Mouse (Mus musculus): ENCODE results near the gene Lce1m. TPM values are rescaled to one million over a fixed set of nuclear protein-coding genes. Genes with fewer than 3 reads are reported as not detected.
"Not testable (repeated sequence)": the region's sequence is repeated elsewhere in the genome, so short reads cannot be mapped to it uniquely, and the experiment has no call there.

The Lce1m gene
- total RNA-seq (2021), result not detected in 2 replicates
- long read RNA-seq, result 0 reads

DNA sequence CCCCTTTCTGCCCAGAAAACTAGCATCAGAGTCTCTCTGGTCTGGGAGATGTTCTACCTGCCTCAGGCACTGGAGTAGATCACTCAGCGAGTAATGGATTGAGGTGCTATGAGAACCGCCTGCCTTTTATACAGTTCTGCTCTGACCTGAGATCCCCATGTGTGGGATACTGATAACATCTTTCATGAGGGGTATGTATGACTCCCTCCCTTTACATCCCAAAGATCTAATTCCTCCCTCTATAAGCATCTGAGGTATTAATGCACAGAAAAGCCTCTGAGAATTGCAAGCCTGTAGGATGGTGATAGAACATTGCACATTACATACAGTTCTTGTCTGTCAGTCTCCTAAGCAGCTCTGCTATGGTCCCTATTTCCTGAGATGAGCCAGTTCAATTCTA, at the start of gene Lce1m:
Gene Lce1m (minus strand): TSS at position 101 of the 400 bp plus-strand sequence.
- DNase-seq, result no peak

DNA sequence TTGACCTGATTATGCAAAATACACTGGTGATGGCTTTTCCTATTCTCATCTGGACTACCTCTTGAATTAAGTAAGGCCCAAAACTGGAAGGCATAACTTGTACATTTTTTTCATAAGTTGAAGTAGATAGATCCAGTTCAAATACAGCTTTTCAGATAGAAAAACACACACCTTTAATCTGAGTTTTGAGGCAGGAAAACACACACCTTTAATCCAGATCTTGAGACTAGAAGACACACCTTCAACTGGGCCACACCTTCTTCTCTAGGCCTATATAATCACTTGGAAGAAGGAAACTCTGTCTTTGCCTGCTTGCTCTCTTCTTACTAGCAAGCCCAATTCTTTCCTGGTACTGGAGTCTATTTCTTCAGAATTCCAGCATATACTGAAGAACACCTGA, 49.7 kb upstream of the Lce1m start, which contains the start of gene Gm4858:
Gene Gm4858 (plus strand): TSS at position 301 of the 400 bp plus-strand sequence.
- not testable (repeated sequence) for DNase-seq

GRCm38 (mm10) chr3:93052826-93053474, 34.1 kb upstream of the Lce1m start:
- DNase-seq, result peak; percentile 15

DNA sequence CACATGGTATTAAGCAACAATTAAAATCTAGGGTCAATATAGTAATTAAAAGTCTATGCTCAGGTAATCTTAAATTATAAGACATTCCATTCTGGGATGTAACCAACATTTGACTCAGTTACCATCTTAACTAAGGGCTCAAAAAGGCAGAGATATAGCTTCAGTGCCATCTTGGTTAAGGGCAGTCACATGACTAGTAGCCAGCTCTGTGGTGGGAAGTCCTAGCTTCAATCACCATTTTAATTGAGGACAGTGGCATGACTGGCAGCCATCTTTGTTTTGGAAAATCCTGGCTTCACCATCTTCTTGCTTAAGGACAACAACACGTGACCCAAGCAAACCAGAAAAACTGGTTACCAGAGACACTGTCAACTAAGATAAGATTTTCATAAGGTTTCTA, 31.3 kb upstream of the Lce1m start:
- DNase-seq, result no peak

- DNase-seq, result no peak
These were observed 12.6 kb upstream of the Lce1m start for GRCm38 (mm10) chr3:93031450-93031849.

GRCm38 (mm10) chr3:93025486-93025885, 6.6 kb upstream of the Lce1m start:
- DNase-seq, result no peak

DNA sequence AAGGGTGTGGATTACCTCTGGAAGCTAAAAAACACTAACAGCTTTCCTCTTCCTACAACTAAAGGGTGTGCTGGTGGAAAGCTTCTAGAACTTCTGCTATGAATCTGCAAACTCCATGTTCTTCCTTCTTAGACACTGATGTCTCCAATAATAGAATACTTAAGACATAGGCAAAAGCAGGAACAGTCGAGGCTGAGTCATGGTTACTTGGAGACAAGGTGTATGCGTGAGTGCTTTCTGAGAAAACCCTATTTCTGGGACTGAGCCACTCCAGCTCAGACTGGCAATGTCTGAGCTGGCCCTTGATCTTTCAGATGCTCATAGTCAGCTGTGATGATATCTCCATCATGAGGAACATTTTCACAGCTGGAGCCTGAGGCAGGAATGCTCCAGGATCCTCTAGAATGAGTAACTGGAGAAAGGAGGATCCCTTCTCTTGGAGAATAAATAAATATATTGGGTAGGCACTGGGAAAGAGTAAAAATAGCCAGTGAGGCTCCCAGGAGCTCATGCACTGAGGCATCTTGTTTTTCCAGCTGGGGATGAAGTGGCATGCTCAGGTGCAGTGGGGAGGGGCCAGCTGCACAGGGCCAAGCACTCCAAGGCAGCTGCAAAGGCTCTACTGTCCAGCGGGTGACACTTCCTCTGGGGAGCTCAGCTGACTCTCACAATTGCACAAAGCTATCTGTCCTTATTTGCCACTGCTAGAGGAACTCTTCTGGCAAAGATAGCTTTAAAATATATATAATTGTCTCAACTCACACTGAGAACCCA, 4.7 kb upstream of the Lce1m start:
- no peak for DNase-seq

DNA sequence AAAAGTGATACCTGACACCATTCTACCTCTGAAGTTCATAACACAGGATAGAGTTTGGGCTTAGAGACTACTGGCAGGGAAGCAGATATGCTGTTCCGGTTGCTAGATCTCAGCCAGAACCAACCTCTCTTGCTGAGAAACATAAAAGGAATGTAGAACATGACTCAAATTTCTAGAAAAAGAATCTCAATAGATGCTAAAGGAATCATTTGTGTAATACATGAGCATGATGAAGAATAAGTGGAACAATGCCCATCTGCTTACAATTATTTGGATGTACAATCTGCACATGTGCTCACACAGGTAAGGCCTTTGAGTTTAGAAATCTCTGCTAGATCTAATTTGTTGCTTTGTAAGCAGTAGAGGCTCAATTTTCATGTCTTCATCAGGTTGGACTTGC, 2.3 kb upstream of the Lce1m start:
- DNase-seq, result no peak

GRCm38 (mm10) chr3:93015460-93016104, 3.3 kb downstream of the Lce1m start, which contains the start of gene Crct1:
Gene Crct1 (minus strand): TSS chr3:93015687.
- no peak for DNase-seq

DNA sequence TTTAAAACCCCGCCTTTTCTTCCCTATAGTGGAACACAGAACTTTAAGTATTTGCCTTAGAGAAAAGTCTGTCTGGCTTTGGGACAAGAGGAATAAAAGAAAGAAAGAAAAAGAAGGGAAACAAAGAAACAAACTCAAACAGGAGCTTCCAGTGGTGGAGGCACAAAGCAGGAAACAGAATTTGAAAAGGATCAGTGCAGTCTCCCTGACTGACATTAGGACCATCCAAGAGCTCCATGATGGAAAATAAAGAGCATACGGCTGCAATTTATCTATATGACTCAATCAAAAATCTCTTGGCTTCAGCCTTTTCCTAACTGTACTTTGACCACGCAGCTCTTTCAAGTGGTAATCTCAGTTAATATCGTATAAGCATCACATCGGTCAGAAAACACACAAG, 4.0 kb downstream of the Lce1m start:
- DNase-seq, result no peak

- peak; percentile 19 for DNase-seq
These were observed 4.5 kb downstream of the Lce1m start for GRCm38 (mm10) chr3:93014378-93014801.

- DNase-seq, result no peak
These were observed 16.0 kb downstream of the Lce1m start for GRCm38 (mm10) chr3:93002843-93003242.

DNA sequence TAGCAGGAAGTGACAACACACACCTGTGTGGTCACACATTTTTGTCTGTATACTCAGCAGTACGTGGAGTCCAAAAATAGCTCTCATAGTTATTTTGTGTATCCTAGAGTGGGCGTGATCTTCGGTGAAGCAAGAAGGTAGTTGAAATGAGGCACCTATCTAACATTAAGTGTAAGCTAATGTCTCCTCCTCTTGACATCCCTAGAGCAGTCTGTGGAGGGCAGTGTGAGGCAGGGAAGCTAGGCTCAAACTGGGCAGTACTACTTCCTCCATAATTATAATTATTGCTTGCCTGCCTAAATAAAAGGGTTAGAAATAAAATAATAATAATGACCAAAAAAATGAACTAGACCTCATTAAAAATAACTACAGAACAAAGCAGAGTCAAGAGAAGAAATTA, 18.2 kb downstream of the Lce1m start:
- DNase-seq, result no peak

DNA sequence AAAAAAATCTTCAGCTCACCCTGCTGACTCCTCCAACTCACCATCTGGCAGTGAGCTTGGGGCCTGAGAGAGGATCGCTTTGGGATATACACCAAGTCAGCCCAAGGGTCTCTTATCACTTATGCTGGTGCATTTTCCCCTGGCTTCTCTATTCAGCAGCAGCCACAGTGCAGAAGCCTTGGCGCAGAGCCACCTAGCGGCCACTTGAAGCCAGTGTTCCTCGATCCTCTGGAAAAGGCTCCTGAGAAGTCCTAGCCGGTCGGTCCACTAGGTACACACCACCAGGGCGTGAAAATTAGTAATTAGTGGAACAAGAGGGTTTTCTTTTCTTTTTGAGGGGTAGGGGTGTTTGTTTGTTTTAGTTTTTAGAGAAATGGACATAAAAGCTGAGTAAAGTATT, 20.2 kb downstream of the Lce1m start:
- DNase-seq, result peak; percentile 74

DNA sequence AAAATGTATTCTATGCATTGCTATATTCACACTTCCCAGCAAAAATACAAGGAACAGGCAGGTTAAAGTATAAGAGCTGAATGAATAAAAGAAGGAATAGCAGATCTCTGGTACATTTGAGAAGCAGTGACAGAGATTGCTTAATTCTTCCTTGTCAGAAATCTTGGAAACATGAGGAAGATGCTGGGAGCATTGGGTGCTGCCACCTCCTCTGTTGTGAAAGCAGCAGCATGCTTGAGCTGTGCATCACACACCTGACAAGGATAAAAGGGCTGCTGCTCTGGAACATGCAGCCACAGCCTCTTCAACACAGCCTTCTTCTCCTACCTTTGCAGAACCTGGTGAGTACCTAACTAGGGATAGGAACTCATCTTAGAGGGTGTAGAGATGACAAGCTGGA, 26.9 kb downstream of the Lce1m start, which contains the start of gene Lce3f:
Gene Lce3f (plus strand): TSS at position 301 of the 400 bp plus-strand sequence.
- no peak for DNase-seq

- DNase-seq, result no peak
These were observed 40.4 kb downstream of the Lce1m start for GRCm38 (mm10) chr3:92978484-92978883.

Other genes with a start within 250 kb of the Lce1m start
- not detected in 2 replicates for gene Lce1i, start 240.2 kb downstream of the Lce1m start, total RNA-seq (2021)
- gene Lce1j, start 228.5 kb downstream of the Lce1m start, total RNA-seq (2021), result not detected in 2 replicates
- gene Lce1k, start 211.2 kb downstream of the Lce1m start, total RNA-seq (2021), result not detected in 2 replicates
- not detected in 2 replicates for gene Kprp, start 191.8 kb downstream of the Lce1m start, total RNA-seq (2021)
- gene Lce1l, start 167.8 kb downstream of the Lce1m start, total RNA-seq (2021), result not detected in 2 replicates
- not detected in 2 replicates for gene 2310050C09Rik, start 148.8 kb downstream of the Lce1m start, total RNA-seq (2021)
- gene Lce3a, start 92.8 kb downstream of the Lce1m start, total RNA-seq (2021), result not detected in 2 replicates
- gene Lce3b, start 86.1 kb downstream of the Lce1m start, total RNA-seq (2021), result not detected in 2 replicates
- gene Lce3c, start 74.6 kb downstream of the Lce1m start, total RNA-seq (2021), result not detected in 2 replicates
- gene Lce3d, start 61.7 kb downstream of the Lce1m start, total RNA-seq (2021), result not detected in 2 replicates
- gene Lce3e, start 52.0 kb downstream of the Lce1m start, total RNA-seq (2021), result not detected in 2 replicates
- gene Lce3f, start 26.8 kb downstream of the Lce1m start, total RNA-seq (2021), result not detected in 2 replicates
- gene Crct1, start 3.4 kb downstream of the Lce1m start, total RNA-seq (2021), result not detected in 2 replicates
- gene Gm4858, start 49.8 kb upstream of the Lce1m start, total RNA-seq (2021), result not detected in 2 replicates
- not detected in 2 replicates for gene Crnn, start 125.7 kb upstream of the Lce1m start, total RNA-seq (2021)
- gene Flg2, start 178.2 kb upstream of the Lce1m start, total RNA-seq (2021), result not detected in 2 replicates